Mouse (Mus musculus) adrenal gland, postnatal 36 days (tissue): ENCODE data around the gene Iffo2. TPM values are rescaled to one million over a fixed set of nuclear protein-coding genes. Genes with fewer than 3 reads are reported as not detected.

Experiments
- DNase-seq, 2 experiments: peaks; one replicate each; pipeline ENCODE4 v3.0.0; 2021; ENCODE audit warnings: mixed read lengths in 1 of 2
- total RNA-seq, 2 experiments: library from RNA; stranded (reverse); gene quantifications; 2 replicates each; pipeline ENCODE4 v1.2.3; 2021

Iffo2 gene
- total RNA-seq, 2 experiments from 2014 or later: 11.3 to 11.4 TPM

- no peak for DNase-seq
Observed at GRCm38 (mm10) chr4:139606732-139607131, 76.4 kb downstream of the Iffo2 start.

- DNase-seq: no peak
Observed at GRCm38 (mm10) chr4:139608975-139609374, 78.6 kb downstream of the Iffo2 start.

- no peak for DNase-seq
Observed at GRCm38 (mm10) chr4:139610954-139611353, 80.6 kb downstream of the Iffo2 start.

DNA sequence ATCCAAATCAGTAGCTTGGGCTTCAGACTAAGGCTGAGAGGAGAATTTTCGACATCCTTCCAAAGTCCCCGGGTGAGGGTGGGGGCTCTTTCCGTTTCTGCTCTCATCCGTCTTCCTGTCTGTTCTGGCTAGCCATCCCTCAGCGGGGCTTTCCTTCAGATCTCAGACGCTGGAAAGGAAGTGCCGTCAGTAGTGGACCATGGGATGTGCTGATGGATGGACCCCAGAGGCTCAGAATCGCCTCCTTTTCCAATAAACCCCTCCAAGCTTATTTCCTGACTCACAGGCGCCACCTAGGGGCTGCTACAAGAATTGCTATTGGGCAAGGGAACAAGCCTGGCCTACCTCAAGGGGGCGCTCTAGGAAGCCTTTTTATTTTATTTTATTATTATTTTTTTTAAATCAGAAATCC is 81.2 kb downstream of the Iffo2 start:
- peak; percentile 82 to 87 for DNase-seq

GRCm38 (mm10) chr4:139614524-139615260 is 84.3 kb downstream of the Iffo2 start:
- no peak for DNase-seq

DNA sequence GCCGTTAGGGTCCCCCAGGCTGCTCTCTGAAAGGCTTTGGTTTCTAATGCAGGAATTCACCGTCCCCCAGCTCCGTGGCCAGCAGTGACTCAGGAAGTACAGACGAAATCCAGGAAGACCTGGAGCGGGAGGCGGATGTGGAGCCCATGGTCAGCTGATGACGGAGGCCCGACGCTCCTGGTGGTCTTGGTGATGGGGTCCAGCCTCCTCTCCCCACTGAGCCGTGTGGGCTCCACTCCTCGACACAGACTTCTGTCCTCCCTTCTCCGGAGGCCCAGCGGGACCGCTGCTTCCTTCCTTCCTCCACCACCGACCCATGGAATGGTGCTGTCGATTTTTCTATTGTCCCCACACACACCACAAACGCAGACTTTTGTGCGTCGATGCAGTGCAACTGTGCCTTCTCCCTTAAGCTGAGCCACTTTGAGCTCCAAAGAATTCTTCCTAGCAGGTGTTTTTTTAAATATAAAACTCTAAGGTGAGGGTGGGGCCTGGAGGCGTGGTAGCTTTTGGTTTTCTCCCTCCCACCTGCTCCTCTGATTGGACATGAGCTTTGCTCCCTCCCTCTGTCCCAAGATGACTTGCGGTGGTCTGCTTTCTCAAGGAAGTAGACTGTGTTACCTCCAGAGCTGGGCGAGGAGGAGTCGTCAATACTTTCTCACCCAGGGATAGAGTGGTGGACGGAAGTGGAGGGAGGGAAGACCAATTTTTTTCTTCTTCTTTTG is 86.1 kb downstream of the Iffo2 start:
- DNase-seq: peak; percentile 43 to 64

DNA sequence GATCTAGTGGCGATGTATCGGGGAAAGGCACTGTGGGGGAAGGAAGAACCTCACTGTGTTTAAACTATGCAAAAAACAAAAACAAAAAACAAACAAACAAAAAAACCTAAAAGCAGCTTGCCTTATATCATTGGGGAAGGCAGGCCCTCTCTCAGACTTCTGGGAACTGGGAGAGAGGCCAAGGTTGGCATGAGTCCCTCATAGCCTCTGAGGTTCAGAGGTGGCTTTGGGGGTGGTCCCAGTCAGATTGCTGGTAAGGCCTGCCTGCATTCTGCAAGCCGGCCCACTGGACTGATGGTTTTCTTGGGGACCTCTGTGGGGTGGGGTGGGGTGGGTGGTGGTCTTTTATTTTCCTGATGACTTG is 86.6 kb downstream of the Iffo2 start:
- DNase-seq: no peak

- DNase-seq: peak; percentile 55 to 64
Observed at GRCm38 (mm10) chr4:139619765-139620164, 89.4 kb downstream of the Iffo2 start.

GRCm38 (mm10) chr4:139622373-139623282 is 92.3 kb downstream of the Iffo2 start, which contains the start of gene Aldh4a1:
Gene Aldh4a1 (plus strand): TSS chr4:139622866.
- peak; percentile 91 to 92 for DNase-seq

DNA sequence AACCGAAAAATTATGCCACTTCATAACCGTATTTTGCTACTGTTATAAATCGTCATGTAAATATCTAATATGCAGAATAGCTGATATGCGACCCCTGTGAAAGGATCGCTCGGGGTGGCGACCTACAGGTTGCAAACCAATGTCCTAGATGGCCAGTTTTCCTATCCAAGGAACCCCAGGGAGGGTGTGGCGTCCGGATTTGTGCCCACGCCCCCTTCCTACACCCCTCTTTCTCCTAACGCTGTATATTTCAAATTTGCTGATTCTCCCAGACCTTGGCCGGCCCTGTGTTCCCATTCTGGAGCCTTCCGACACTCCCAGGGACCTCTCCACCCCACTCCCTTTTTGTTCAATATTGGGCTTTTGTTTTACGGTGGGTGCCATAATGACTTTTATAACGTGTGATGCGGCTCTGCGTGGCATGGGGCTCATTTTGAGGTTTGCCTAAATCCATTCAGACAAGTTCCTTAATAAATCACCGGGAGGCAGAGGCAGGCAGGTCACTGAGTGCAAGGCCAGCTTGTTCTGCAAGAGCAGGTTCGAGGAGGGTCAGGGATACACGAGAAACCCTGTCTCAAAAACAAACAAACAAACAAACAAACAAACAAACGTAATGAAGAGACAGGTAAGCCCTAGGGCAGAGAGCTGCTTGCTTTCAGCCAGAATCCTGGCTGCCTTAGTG is 93.2 kb downstream of the Iffo2 start:
- no peak for DNase-seq

GRCm38 (mm10) chr4:139624116-139624489 is 93.8 kb downstream of the Iffo2 start:
- DNase-seq: no peak

GRCm38 (mm10) chr4:139624706-139625105 is 94.4 kb downstream of the Iffo2 start:
- DNase-seq: peak; percentile 62 to 69

DNA sequence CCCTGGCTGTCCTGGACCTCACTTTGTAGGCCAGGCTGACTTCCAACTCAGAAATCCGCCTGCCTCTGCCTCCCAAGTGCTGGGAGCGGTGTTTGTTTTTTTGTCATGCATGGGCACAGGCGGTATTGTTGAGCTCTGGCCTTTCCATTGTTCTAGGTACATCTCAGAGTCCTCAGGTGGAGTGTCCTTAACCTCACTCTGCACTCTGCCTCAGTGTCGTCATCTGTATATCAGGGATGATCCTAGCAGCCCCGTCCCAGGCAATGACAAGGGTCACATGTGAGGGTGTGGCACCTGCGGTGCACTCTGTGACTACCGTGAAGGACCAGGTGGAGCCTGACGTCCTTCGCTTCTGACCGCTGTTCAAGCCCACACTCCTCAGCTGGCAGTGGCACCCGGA is 97.0 kb downstream of the Iffo2 start:
- DNase-seq: no peak

DNA sequence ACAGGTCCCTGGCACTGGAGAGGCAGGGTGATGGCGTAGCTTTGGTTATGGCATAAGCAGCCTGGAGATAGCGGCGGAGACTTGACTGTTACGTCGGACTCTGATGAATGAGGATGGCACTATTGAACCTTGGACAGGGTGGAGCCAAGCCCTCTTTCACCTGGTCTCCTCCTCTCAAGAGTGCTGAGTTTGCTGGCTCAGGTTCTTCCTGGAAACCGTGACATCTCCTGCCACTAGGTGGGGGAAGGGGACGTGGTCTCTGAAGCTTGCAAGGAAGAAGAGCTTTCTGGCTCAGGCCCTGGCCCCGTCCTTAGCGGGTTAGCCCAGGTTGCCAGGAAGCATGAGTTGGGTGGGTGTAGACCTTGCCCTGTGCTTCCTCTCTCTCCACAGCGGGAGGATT is 99.8 kb downstream of the Iffo2 start:
- DNase-seq: no peak

- DNase-seq: peak in 1 of 2 experiments; percentile 43
Observed at GRCm38 (mm10) chr4:139631141-139631540, 100.8 kb downstream of the Iffo2 start.

DNA sequence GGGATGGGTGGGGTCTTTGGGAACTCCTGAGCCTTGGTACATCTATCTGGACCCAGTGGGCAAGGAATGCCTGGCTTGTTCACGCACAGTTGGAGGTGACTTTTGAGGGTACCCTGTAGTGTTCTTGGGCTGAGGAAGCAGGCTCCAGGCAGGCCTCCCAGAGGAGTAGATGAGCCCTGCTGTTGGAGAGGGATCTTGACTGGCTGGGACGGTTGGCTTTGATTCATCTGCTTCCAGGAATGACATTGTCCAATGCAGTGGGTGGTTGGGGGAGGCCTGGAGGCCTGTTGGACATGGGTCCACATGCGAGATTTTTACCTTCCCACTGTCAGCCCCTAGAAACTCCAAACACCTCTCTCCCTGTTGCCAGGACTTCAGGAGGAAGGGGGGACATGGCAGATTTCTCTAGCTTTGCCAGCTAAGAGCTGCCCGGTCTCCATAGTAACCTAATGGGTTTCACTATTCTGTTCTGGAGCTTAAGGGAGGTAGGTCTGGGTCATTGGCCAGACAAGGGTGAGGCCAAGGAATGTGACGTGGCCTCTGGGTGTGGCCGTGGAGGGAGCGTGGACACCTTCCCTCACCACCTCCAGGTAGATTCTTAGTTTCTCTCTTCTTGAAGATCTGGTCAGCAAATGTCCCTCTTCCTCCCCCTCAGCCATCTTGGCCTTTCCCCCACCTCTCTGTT is 101.4 kb downstream of the Iffo2 start:
- DNase-seq: no peak

DNA sequence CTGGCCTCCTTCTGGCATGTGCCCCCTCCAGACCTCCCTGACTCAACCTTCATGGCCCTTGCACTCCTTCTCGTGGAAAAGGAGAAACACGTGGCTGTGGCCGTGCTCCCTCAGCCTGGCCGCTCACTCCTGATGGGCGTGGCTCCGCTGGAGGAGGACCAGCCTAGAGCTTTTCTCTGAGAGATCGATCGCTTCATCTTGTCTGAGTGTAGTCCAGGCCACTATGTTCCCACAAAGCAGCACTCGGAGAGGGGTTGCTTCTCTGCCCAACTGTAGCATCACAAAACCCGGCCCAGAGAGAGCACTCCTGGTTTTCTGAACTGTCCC is 101.9 kb downstream of the Iffo2 start:
- DNase-seq: no peak

GRCm38 (mm10) chr4:139636373-139636772 is 106.0 kb downstream of the Iffo2 start:
- peak; percentile 68 to 79 for DNase-seq

- no peak for DNase-seq
Observed at GRCm38 (mm10) chr4:139637847-139638246, 107.5 kb downstream of the Iffo2 start.

- no peak for DNase-seq
Observed at GRCm38 (mm10) chr4:139638356-139638755, 108.0 kb downstream of the Iffo2 start.

DNA sequence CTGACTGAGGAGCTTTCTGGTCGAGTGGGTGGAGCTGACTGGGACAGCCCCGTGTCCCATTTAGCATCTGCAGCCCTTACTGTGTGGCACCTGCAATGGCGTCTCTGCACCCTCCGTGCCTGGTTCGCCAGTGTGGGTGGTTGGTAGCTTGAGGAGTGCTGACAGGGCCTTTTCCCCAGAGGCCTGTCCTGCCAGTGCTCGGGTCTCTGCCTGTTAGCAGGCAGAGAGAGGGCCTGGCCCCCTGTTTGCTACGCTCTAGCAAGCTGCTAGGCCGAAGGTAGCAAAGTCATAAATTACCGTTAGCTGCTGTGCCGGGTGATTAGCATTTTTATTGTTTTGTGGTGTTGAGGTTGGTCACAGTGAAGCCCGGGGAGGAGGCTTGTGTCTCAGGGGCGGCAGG is 109.5 kb downstream of the Iffo2 start:
- no peak for DNase-seq

DNA sequence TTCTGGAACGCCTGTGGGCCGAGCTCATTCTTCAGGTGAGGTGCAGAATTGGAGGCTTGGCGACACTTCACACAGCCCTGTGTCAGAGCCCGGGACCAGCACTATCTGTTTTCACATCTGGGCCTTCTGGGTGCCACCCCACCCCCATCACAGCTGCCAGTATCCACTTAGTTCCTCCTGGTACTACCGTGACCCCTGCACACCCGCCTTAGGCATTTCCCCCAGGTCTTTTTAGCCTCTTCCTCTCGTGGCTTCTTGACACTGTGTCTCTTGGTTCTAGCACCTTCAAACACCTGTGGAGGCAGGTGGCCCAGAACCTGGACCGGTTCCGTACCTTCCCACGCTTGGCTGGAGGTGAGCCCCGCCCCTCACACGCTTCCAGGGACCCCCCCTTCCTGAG is 110.0 kb downstream of the Iffo2 start:
- no peak for DNase-seq
